Comparison of ENCODE assay signal across 14 mouse cellular contexts in the genomic region with DNA sequence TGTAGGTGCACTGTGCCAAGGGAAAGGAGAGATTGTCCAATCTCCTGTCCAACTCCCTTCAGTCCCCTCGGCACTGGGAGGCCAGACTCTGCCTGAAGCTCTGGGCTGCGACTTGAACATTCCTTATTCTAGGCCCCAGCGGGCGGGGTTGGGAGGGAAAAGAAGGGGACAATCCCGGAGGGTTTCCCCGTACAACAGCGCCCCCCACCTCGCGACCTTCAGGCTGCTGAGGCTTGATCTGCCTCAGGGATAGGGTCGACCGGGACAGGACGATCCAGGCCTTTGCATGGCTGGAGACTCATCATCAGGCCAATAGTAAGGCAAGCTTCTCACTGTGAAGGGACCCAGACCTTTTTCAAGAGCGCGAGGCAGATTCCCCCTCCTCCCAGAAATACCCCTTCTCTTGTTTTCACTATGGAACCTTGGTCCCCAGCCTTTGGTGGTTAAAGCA. TPM values are rescaled to one million over a fixed set of nuclear protein-coding genes. Genes with fewer than 3 reads are reported as not detected.
DNase-seq lines count a peak whose midpoint lies in the region; ATAC-seq lines count a peak whose summit lies in the region.
"Had no signal": no experiment of that assay in that cellular context is flagged by ENCODE, and none has a peak within 500 bp of the region (broad histone marks: within the 10 kb centered on the region; RNA-seq: fewer than 3 reads in every experiment).

No protein-coding gene starts in this region.

- no peaks in the 10 kb centered on the region for H3K36me3 ChIP-seq in liver, embryonic 11.5 days (ENCODE audit: control insufficient read depth, insufficient read depth, low read length)
- no peaks in the 10 kb centered on the region for H3K36me3 ChIP-seq in liver, embryonic 12.5 days
- H3K36me3 ChIP-seq in forebrain, embryonic 10.5 days (replicated peaks), result no peaks in the 10 kb centered on the region
- no peaks in the 10 kb centered on the region for H3K36me3 ChIP-seq in midbrain, embryonic 11.5 days (ENCODE audit: control insufficient read depth, insufficient read depth, low read length)

- H3K4me3 ChIP-seq in liver, embryonic 11.5 days (ENCODE audit: low read depth, low read length), result no peak overlapping the region
- no peak overlapping the region for H3K4me3 ChIP-seq in liver, embryonic 12.5 days
- H3K4me3 ChIP-seq in forebrain, embryonic 10.5 days, result peak overlapping the region; percentile 62
- no peak overlapping the region for H3K4me3 ChIP-seq in midbrain, embryonic 11.5 days (ENCODE audit: low read depth, low read length)

- H3K4me2 ChIP-seq in liver, embryonic 11.5 days, result no peak overlapping the region
- no peak overlapping the region for H3K4me2 ChIP-seq in liver, embryonic 12.5 days
- no peak overlapping the region for H3K4me2 ChIP-seq in midbrain, embryonic 11.5 days

- 2% methylated on average over 14 of the region's 14 CpGs for WGBS in liver, embryonic 11.5 days
- 3% methylated on average over 14 of the region's 14 CpGs for WGBS in liver, embryonic 12.5 days (ENCODE audit: insufficient replicate concordance)
- under 1% methylated on average over 14 of the region's 14 CpGs for WGBS in forebrain, embryonic 10.5 days
- WGBS in midbrain, embryonic 11.5 days, result under 1% methylated on average over 14 of the region's 14 CpGs

- DNase-seq in liver, embryonic 11.5 days (ENCODE audit: low spot score), result peak; percentile 42
- peak; percentile 47 for DNase-seq in embryo, embryonic 10 days (ENCODE audit: low spot score)
- peak; percentile 69 for DNase-seq in forebrain, embryonic 10.5 days (ENCODE audit: extremely low spot score, low spot score)
- peak; percentile 96 for DNase-seq in midbrain, embryonic 11.5 days (ENCODE audit: low spot score, missing footprints)
- DNase-seq in ovary, postnatal 14 days (ENCODE audit: low spot score), result no peak
- DNase-seq in gastrocnemius, postnatal 4 days (ENCODE audit: low spot score in 2 of 2), result no peak
- no peak for DNase-seq in layer of hippocampus, postnatal 10 days (ENCODE audit: low spot score in 2 of 2)
- DNase-seq: adrenal gland, adult 2 months; cerebellum, adult 2 months; kidney, adult 8-10 months; lung, postnatal 36 days had no signal

- H3K9ac ChIP-seq in liver, embryonic 11.5 days (ENCODE audit: low read depth, low read length), result no peak overlapping the region
- H3K9ac ChIP-seq in liver, embryonic 12.5 days, result no peak overlapping the region
- H3K9ac ChIP-seq in midbrain, embryonic 11.5 days (ENCODE audit: low read length), result no peak overlapping the region

- H3K9me3 ChIP-seq in liver, embryonic 11.5 days (ENCODE audit: control insufficient read depth, low read length), result no peaks in the 10 kb centered on the region
- H3K9me3 ChIP-seq in liver, embryonic 12.5 days (replicated peaks), result no peaks in the 10 kb centered on the region
- H3K9me3 ChIP-seq in forebrain, embryonic 10.5 days, result peaks cover 4% of the 10 kb centered on the region; the same call in 1 of the 2 replicates
- no peaks in the 10 kb centered on the region for H3K9me3 ChIP-seq in midbrain, embryonic 11.5 days (ENCODE audit: control insufficient read depth, low read length)

- no peak for ATAC-seq in liver, embryonic 11.5 days (replicated peaks; ENCODE audit: low FRiP score)
- no peak for ATAC-seq in liver, embryonic 12.5 days
- peak; percentile 23; the same call in 1 of the 2 replicates for ATAC-seq in midbrain, embryonic 11.5 days (ENCODE audit: low FRiP score)

- no peak overlapping the region for H3K27ac ChIP-seq in liver, embryonic 11.5 days (ENCODE audit: low read depth, low read length)
- H3K27ac ChIP-seq in liver, embryonic 12.5 days, result no peak overlapping the region
- peak overlapping the region; percentile 60 for H3K27ac ChIP-seq in forebrain, embryonic 10.5 days
- H3K27ac ChIP-seq in midbrain, embryonic 11.5 days (ENCODE audit: low read depth, low read length), result no peak overlapping the region

- no peaks in the 10 kb centered on the region; the same call in 1 of the 2 replicates for H3K4me1 ChIP-seq in liver, embryonic 11.5 days (replicated peaks; ENCODE audit: control insufficient read depth, insufficient read depth, low read length)
- H3K4me1 ChIP-seq in liver, embryonic 12.5 days, result peaks cover 6% of the 10 kb centered on the region
- peaks cover 59% of the 10 kb centered on the region for H3K4me1 ChIP-seq in forebrain, embryonic 10.5 days
- H3K4me1 ChIP-seq in midbrain, embryonic 11.5 days (ENCODE audit: control insufficient read depth, insufficient read depth, low read length), result peaks cover 9% of the 10 kb centered on the region; the same call in 1 of the 2 replicates

- peaks cover 100% of the 10 kb centered on the region for H3K27me3 ChIP-seq in liver, embryonic 11.5 days (replicated peaks; ENCODE audit: control insufficient read depth, insufficient read depth, low read length)
- H3K27me3 ChIP-seq in liver, embryonic 12.5 days (replicated peaks), result peaks cover 100% of the 10 kb centered on the region
- peaks cover 100% of the 10 kb centered on the region for H3K27me3 ChIP-seq in forebrain, embryonic 10.5 days (ENCODE audit: poor library complexity, severe bottlenecking)
- peaks cover 97% of the 10 kb centered on the region for H3K27me3 ChIP-seq in midbrain, embryonic 11.5 days (ENCODE audit: control insufficient read depth, insufficient read depth, low read length)

RNA-seq across cellular contexts. Expression of gene Dlx5, which starts 3.0 kb away (rescaled TPM):
- polyA plus RNA-seq in liver, embryonic 11.5 days (2014; fragmentation: Nextera tagmentation; extraction: Ambion mirVana), result 0.88 and 1.5 TPM in 2 replicates
- 0.12 TPM in 1 of 2 replicates, not detected in the other for polyA plus RNA-seq in liver, embryonic 12.5 days (2016; fragmentation: Nextera tagmentation; extraction: Ambion mirVana)
- polyA plus RNA-seq in forebrain, embryonic 10.5 days (2016; fragmentation: Nextera tagmentation; extraction: Ambion mirVana), result 17.5 and 18.5 TPM in 2 replicates
- polyA plus RNA-seq in midbrain, embryonic 11.5 days (2014; fragmentation: Nextera tagmentation; extraction: Ambion mirVana), result 5.2 and 7.7 TPM in 2 replicates
- under 1 TPM in 1 of 2 experiments, not detected in 1; 0.20 TPM for total RNA-seq in gastrocnemius, postnatal 4 days (2021)
- total RNA-seq in layer of hippocampus, postnatal 10 days (2021), result 1 to 10 TPM; 5.8 to 5.9 TPM
- total RNA-seq: neutrophil, adult 5-6 weeks had no signal
- polyA plus RNA-seq: cerebellum, adult 2 months had no signal

RNA-seq across cellular contexts. Expression of gene Dlx6, which starts 15.7 kb away (rescaled TPM):
- polyA plus RNA-seq in liver, embryonic 11.5 days (2014; fragmentation: Nextera tagmentation; extraction: Ambion mirVana), result 0.08 TPM in 1 of 2 replicates, not detected in the other
- not detected in 2 replicates for polyA plus RNA-seq in liver, embryonic 12.5 days (2016; fragmentation: Nextera tagmentation; extraction: Ambion mirVana)
- polyA plus RNA-seq in forebrain, embryonic 10.5 days (2016; fragmentation: Nextera tagmentation; extraction: Ambion mirVana), result 0.95 and 1.1 TPM in 2 replicates
- 0.33 and 0.81 TPM in 2 replicates for polyA plus RNA-seq in midbrain, embryonic 11.5 days (2014; fragmentation: Nextera tagmentation; extraction: Ambion mirVana)
- total RNA-seq in gastrocnemius, postnatal 4 days (2021), result not detected
- total RNA-seq in layer of hippocampus, postnatal 10 days (2021), result 1 to 10 TPM; 6.6 to 7.0 TPM
- total RNA-seq: adrenal gland, adult 2 months; neutrophil, adult 5-6 weeks had no signal
- polyA plus RNA-seq: adrenal gland, adult 2 months; cerebellum, adult 2 months; heart, embryonic 14.5 days had no signal

Comparison
In these comparisons a context has a peak if more than half of its experiments do, and no peak if none do; other contexts are left out.
1. DNase-seq: peak in liver, embryonic 11.5 days (single experiment), embryo, embryonic 10 days (single experiment), forebrain, embryonic 10.5 days (single experiment) and midbrain, embryonic 11.5 days (single experiment); none in ovary, postnatal 14 days (single experiment), gastrocnemius, postnatal 4 days (0 of 2) and layer of hippocampus, postnatal 10 days (0 of 2).